Comparison of ENCODE assay signal across 28 mouse cellular contexts in genomic region chr12:77143958-77144357, GRCm38 (mm10).
A peak's percentile ranks its signal among the peaks of the same experiment; 100 is the strongest.
DNase-seq lines count a peak whose midpoint lies in the region; ATAC-seq and TF ChIP-seq lines count a peak whose summit lies in the region.
"Had no signal": no experiment of that assay in that cellular context is flagged by ENCODE, and none has a peak within 500 bp of the region (broad histone marks: within the 10 kb centered on the region; RNA-seq: fewer than 3 reads in every experiment).

No protein-coding gene starts in this region.

- H3K79me2 ChIP-seq in MEL (ENCODE audit: control insufficient read depth, insufficient read depth, low read length, poor library complexity): no peaks in the 10 kb centered on the region

- TF ChIP-seq EP300 in lung, postnatal 0 days (IDR thresholded peaks at IDR 0.05): no peak
- 0 out of 4 replicates have a peak, but pooled peaks of 1 of the 2 experiments have one; percentile 7 for TF ChIP-seq EP300 in MEL (IDR thresholded peaks at IDR 0.05; ENCODE audit: low read depth in 1 of 2, low read length in 2 of 2)

- H3K4me3 ChIP-seq in embryonic facial prominence, embryonic 11.5 days (ENCODE audit: low read depth, low read length): no peak overlapping the region
- H3K4me3 ChIP-seq in embryonic facial prominence, embryonic 10.5 days: no peak overlapping the region
- H3K4me3 ChIP-seq in lung, postnatal 0 days (ENCODE audit: low read depth, low read length): no peak overlapping the region
- H3K4me3 ChIP-seq in MEL (ENCODE audit: control insufficient read depth in 1 of 2, insufficient read depth in 1 of 2, low read depth in 2 of 2, low read length in 2 of 2): no peak overlapping the region
- no peak overlapping the region for H3K4me3 ChIP-seq in left cerebral cortex, adult 2 months
- H3K4me3 ChIP-seq: embryonic facial prominence, embryonic 15.5 days; forebrain, embryonic 13.5 days; hindbrain, embryonic 12.5 days; intestine, embryonic 15.5 days; limb, embryonic 10.5 days; limb, embryonic 15.5 days; liver, embryonic 13.5 days had no signal

- H3K9me3 ChIP-seq in embryonic facial prominence, embryonic 11.5 days (replicated peaks; ENCODE audit: control insufficient read depth, low read length): no peaks in the 10 kb centered on the region
- no peaks in the 10 kb centered on the region for H3K9me3 ChIP-seq in embryonic facial prominence, embryonic 10.5 days
- H3K9me3 ChIP-seq in lung, postnatal 0 days (ENCODE audit: low read length): no peaks in the 10 kb centered on the region
- H3K9me3 ChIP-seq in MEL (replicated peaks; ENCODE audit: insufficient read depth, low read length): no peaks in the 10 kb centered on the region
- H3K9me3 ChIP-seq: embryonic facial prominence, embryonic 15.5 days; forebrain, embryonic 13.5 days; hindbrain, embryonic 12.5 days; intestine, embryonic 15.5 days; limb, embryonic 10.5 days; limb, embryonic 15.5 days; liver, embryonic 13.5 days had no signal

- no peaks in the 10 kb centered on the region for H3K36me3 ChIP-seq in embryonic facial prominence, embryonic 11.5 days (replicated peaks; ENCODE audit: control insufficient read depth, insufficient read depth, low read depth, low read length)
- no peaks in the 10 kb centered on the region for H3K36me3 ChIP-seq in embryonic facial prominence, embryonic 10.5 days (replicated peaks)
- no peaks in the 10 kb centered on the region for H3K36me3 ChIP-seq in lung, postnatal 0 days (ENCODE audit: insufficient read depth, low read length)
- peaks cover 0 to 23% of the 10 kb centered on the region in 2 experiments; a peak in 3 of 4 replicates for H3K36me3 ChIP-seq in MEL (ENCODE audit: control insufficient read depth in 1 of 2, insufficient read depth in 2 of 2, low read length in 2 of 2)
- H3K36me3 ChIP-seq: embryonic facial prominence, embryonic 15.5 days; hindbrain, embryonic 12.5 days; intestine, embryonic 15.5 days; limb, embryonic 10.5 days; limb, embryonic 15.5 days; liver, embryonic 13.5 days had no signal

- TF ChIP-seq POLR2A in MEL (IDR thresholded peaks at IDR 0.05; ENCODE audit: control insufficient read depth in 1 of 2, insufficient read depth in 1 of 2, low read depth in 1 of 2, low read length in 2 of 2, poor library complexity in 1 of 2): no peak

- TF ChIP-seq CTCF in lung, postnatal 0 days (IDR thresholded peaks at IDR 0.05): no peak
- TF ChIP-seq CTCF in MEL (IDR thresholded peaks at IDR 0.05 in 2 of 3, conservative IDR thresholded peaks at IDR 0.05 in 1 of 3; ENCODE audit: control insufficient read depth in 1 of 3, insufficient read depth in 1 of 3, low read depth in 2 of 3, low read length in 3 of 3, poor library complexity in 1 of 3, severe bottlenecking in 1 of 3): no peak
- TF ChIP-seq CTCF in left cerebral cortex, adult 2 months (IDR thresholded peaks at IDR 0.05): no peak

- peak; percentile 18 for DNase-seq in embryonic facial prominence, embryonic 11.5 days (ENCODE audit: low spot score)
- DNase-seq in embryonic facial prominence, embryonic 10.5 days (ENCODE audit: low spot score): no peak
- DNase-seq in lung, postnatal 0 days (ENCODE audit: low spot score): peak; percentile 16
- no peak for DNase-seq in lung, postnatal 4 days
- DNase-seq in MEL (ENCODE audit: low read depth, low spot score): peak; percentile 31
- DNase-seq in kidney, postnatal 10 days: no peak
- no peak for DNase-seq in left cerebral cortex, adult 2 months (ENCODE audit: extremely low spot score in 1 of 2, low spot score in 2 of 2)
- DNase-seq: cerebellum, adult 11 months; cerebellum, adult 9-11 months; embryo, embryonic 11 days; gastrocnemius, postnatal 14 days; kidney, adult 2 months; kidney, postnatal 4 days; layer of hippocampus, postnatal 36 days; liver, embryonic 13.5 days; lung, adult 18-20 months; lung, postnatal 10 days; midbrain, embryonic 14.5 days; right cerebral cortex, postnatal 25 days; spleen, adult 18-20 months; thymus, postnatal 14 days had no signal

- H3K9ac ChIP-seq in embryonic facial prominence, embryonic 11.5 days (replicated peaks; ENCODE audit: low read length): no peak overlapping the region
- H3K9ac ChIP-seq in lung, postnatal 0 days (replicated peaks; ENCODE audit: low read depth): no peak overlapping the region
- no peak overlapping the region for H3K9ac ChIP-seq in MEL (ENCODE audit: control insufficient read depth, low read depth, low read length, poor library complexity, severe bottlenecking)
- H3K9ac ChIP-seq: embryonic facial prominence, embryonic 15.5 days; forebrain, embryonic 13.5 days; hindbrain, embryonic 12.5 days; intestine, embryonic 15.5 days; limb, embryonic 15.5 days; liver, embryonic 13.5 days had no signal

- intact Hi-C loops in left cerebral cortex, adult 2 months (cut with DNase I): no loop called here

- no peak overlapping the region for H3K4me2 ChIP-seq in embryonic facial prominence, embryonic 11.5 days (ENCODE audit: low read depth, low read length)
- H3K4me2 ChIP-seq in lung, postnatal 0 days (replicated peaks; ENCODE audit: low read depth, low read length): no peak overlapping the region
- H3K4me2 ChIP-seq: embryonic facial prominence, embryonic 15.5 days; forebrain, embryonic 13.5 days; hindbrain, embryonic 12.5 days; intestine, embryonic 15.5 days; limb, embryonic 15.5 days; liver, embryonic 13.5 days had no signal

- no peak overlapping the region for H3K27ac ChIP-seq in embryonic facial prominence, embryonic 11.5 days (replicated peaks; ENCODE audit: low read depth, low read length)
- H3K27ac ChIP-seq in embryonic facial prominence, embryonic 10.5 days (replicated peaks): no peak overlapping the region
- no peak overlapping the region for H3K27ac ChIP-seq in lung, postnatal 0 days (ENCODE audit: low read length)
- H3K27ac ChIP-seq in MEL (ENCODE audit: control insufficient read depth, low read depth, low read length): no peak overlapping the region
- no peak overlapping the region for H3K27ac ChIP-seq in left cerebral cortex, adult 2 months
- H3K27ac ChIP-seq: embryonic facial prominence, embryonic 15.5 days; forebrain, embryonic 13.5 days; hindbrain, embryonic 12.5 days; hindbrain, postnatal 0 days; intestine, embryonic 15.5 days; limb, embryonic 10.5 days; limb, embryonic 15.5 days; liver, embryonic 13.5 days had no signal

- H3K4me1 ChIP-seq in embryonic facial prominence, embryonic 11.5 days (ENCODE audit: control insufficient read depth, insufficient read depth, low read length): no peaks in the 10 kb centered on the region
- peaks cover 11% of the 10 kb centered on the region for H3K4me1 ChIP-seq in embryonic facial prominence, embryonic 10.5 days
- H3K4me1 ChIP-seq in lung, postnatal 0 days (ENCODE audit: insufficient read depth, low read depth, low read length): no peaks in the 10 kb centered on the region
- peaks cover 7 to 15% of the 10 kb centered on the region in 2 experiments for H3K4me1 ChIP-seq in MEL (ENCODE audit: control insufficient read depth in 1 of 2, insufficient read depth in 2 of 2, low read length in 2 of 2)
- H3K4me1 ChIP-seq: embryonic facial prominence, embryonic 15.5 days; forebrain, embryonic 13.5 days; hindbrain, embryonic 12.5 days; intestine, embryonic 15.5 days; limb, embryonic 15.5 days had no signal

- H3K27me3 ChIP-seq in embryonic facial prominence, embryonic 11.5 days (ENCODE audit: control insufficient read depth, insufficient read depth, low read length): no peaks in the 10 kb centered on the region
- H3K27me3 ChIP-seq in embryonic facial prominence, embryonic 10.5 days (replicated peaks; ENCODE audit: low read depth, poor library complexity, severe bottlenecking): no peaks in the 10 kb centered on the region
- H3K27me3 ChIP-seq in lung, postnatal 0 days (replicated peaks; ENCODE audit: insufficient read depth, low read length): no peaks in the 10 kb centered on the region
- H3K27me3 ChIP-seq in MEL (ENCODE audit: control insufficient read depth in 1 of 2, insufficient read depth in 2 of 2, low read length in 2 of 2): no peaks in the 10 kb centered on the region
- H3K27me3 ChIP-seq: embryonic facial prominence, embryonic 15.5 days; forebrain, embryonic 13.5 days; hindbrain, embryonic 12.5 days; intestine, embryonic 15.5 days; limb, embryonic 15.5 days; liver, embryonic 13.5 days had no signal

- TF ChIP-seq RAD21 in MEL (IDR thresholded peaks at IDR 0.05; ENCODE audit: low read depth, low read length): no peak

- no peak for ATAC-seq in embryonic facial prominence, embryonic 11.5 days (replicated peaks; ENCODE audit: insufficient number of reproducible peaks, low FRiP score, low TSS enrichment, low read depth)
- ATAC-seq in lung, postnatal 0 days: peak; percentile 52
- ATAC-seq: forebrain, embryonic 13.5 days; hindbrain, postnatal 0 days; intestine, embryonic 15.5 days had no signal

- 63% methylated on average over 3 of the region's 3 CpGs for WGBS in embryonic facial prominence, embryonic 11.5 days
- WGBS in embryonic facial prominence, embryonic 10.5 days: 67% methylated on average over 3 of the region's 3 CpGs
- 45% methylated on average over 3 of the region's 3 CpGs for WGBS in lung, postnatal 0 days

TF ChIP-seq in MEL, 35 proteins besides CTCF, POLR2A, EP300 and RAD21:
- TF ChIP-seq ZMIZ1 (IDR thresholded peaks at IDR 0.05; ENCODE audit: low read depth, low read length) (no peak), MYB (IDR thresholded peaks at IDR 0.05; ENCODE audit: low read depth, low read length) (no peak), TBP (IDR thresholded peaks at IDR 0.05; ENCODE audit: low read depth, low read length) (no peak), NELFE (IDR thresholded peaks at IDR 0.05; ENCODE audit: low read depth, low read length) (no peak), ZNF384 (IDR thresholded peaks at IDR 0.05; ENCODE audit: low read depth, low read length) (no peak), USF1 (IDR thresholded peaks at IDR 0.05; ENCODE audit: low read depth, low read length) (no peak), NRF1 (IDR thresholded peaks at IDR 0.05; ENCODE audit: insufficient read depth, low read depth, low read length, poor library complexity, severe bottlenecking) (no peak), JUND (IDR thresholded peaks at IDR 0.05; ENCODE audit: low read depth, low read length) (no peak), TAL1 (IDR thresholded peaks at IDR 0.05; ENCODE audit: low read length) (no peak), KAT2A (conservative IDR thresholded peaks at IDR 0.05; ENCODE audit: low read depth, low read length) (no peak), MYC (IDR thresholded peaks at IDR 0.05; ENCODE audit: low read depth, low read length) (no peak), GATA1 (IDR thresholded peaks at IDR 0.05; ENCODE audit: low read depth, low read length) (no peak), POLR2AphosphoS5 (IDR thresholded peaks at IDR 0.05; ENCODE audit: borderline replicate concordance, low read depth, low read length) (no peak), USF2 (IDR thresholded peaks at IDR 0.05; ENCODE audit: borderline replicate concordance in 1 of 2, insufficient read depth in 1 of 2, low read depth in 1 of 2, low read length in 2 of 2) (no peak), MAFK (IDR thresholded peaks at IDR 0.05; ENCODE audit: borderline replicate concordance, low read depth, low read length) (no peak)
TF ChIP-seq in MEL: peak in this region for 0.

Comparison
In these comparisons a context has a peak if more than half of its experiments do, and no peak if none do; other contexts are left out.
1. DNase-seq: peak in embryonic facial prominence, embryonic 11.5 days (single experiment), lung, postnatal 0 days (single experiment) and MEL (single experiment); none in embryonic facial prominence, embryonic 10.5 days (single experiment), lung, postnatal 4 days (0 of 2), kidney, postnatal 10 days (single experiment) and left cerebral cortex, adult 2 months (0 of 2).